Mouse (Mus musculus) forebrain, embryonic 13.5 days (tissue): ENCODE measurements around the gene Gdf9. TPM values are rescaled to one million over a fixed set of nuclear protein-coding genes. Genes with fewer than 3 reads are reported as not detected.

Experiments used
- ATAC-seq: fragments of 200-750 bp; cut with Nextera tagmentation; 2 replicates; pipeline ENCODE4 v1.8.0; 2017
- H3K27ac ChIP-seq: fragments of 300-500 bp; sonication (generic); 2 replicates; pipeline ENCODE4 v1.5.1; 2015; ENCODE audit warnings: inconsistent platforms, mild to moderate bottlenecking, moderate library complexity
- H3K27me3 ChIP-seq: fragments of 300-500 bp; sonication (generic); 2 replicates; pipeline ENCODE4 v1.6.1; 2015; ENCODE audit warnings: mild to moderate bottlenecking, inconsistent platforms
- H3K36me3 ChIP-seq: fragments of 300-500 bp; sonication (generic); 2 replicates; pipeline ENCODE4 v1.6.1; 2015; ENCODE audit warnings: mild to moderate bottlenecking, inconsistent platforms; ENCODE audit not compliant: poor library complexity, severe bottlenecking
- H3K4me1 ChIP-seq: fragments of 300-500 bp; sonication (generic); 2 replicates; pipeline ENCODE4 v1.6.1; 2015; ENCODE audit warnings: inconsistent platforms
- H3K4me2 ChIP-seq: fragments of 300-500 bp; sonication (generic); 2 replicates; pipeline ENCODE4 v1.6.1; 2015; ENCODE audit warnings: inconsistent platforms, mild to moderate bottlenecking, moderate library complexity
- H3K4me3 ChIP-seq: fragments of 300-500 bp; sonication (generic); 2 replicates; pipeline ENCODE4 v1.5.1; 2015; ENCODE audit warnings: mild to moderate bottlenecking, inconsistent platforms
- H3K9ac ChIP-seq: fragments of 300-500 bp; sonication (generic); 2 replicates; pipeline ENCODE4 v1.6.1; 2015; ENCODE audit warnings: mild to moderate bottlenecking, inconsistent platforms
- H3K9me3 ChIP-seq: fragments of 300-500 bp; sonication (generic); replicated peaks from 2 replicates; pipeline ENCODE4 v1.6.1; 2016; ENCODE audit warnings: inconsistent platforms
- WGBS: fragments of 180-500 bp; shearing (Covaris S2); methylation state at CpG from one replicate; pipeline ENCODE4 v1.1.7; 2015; 5-methylcytosine and 5-hydroxymethylcytosine counted together
- polyA plus RNA-seq: library from polyadenylated mRNA; unstranded; fragments of >200 nt; fragmentation: Nextera tagmentation; extraction: Ambion mirVana; gene quantifications from 2 replicates; pipeline ENCODE4 v1.2.1, GENCODE M21; 2015

Gene Gdf9
- polyA plus RNA-seq, 1 experiment from 2014 or later = 2.7 TPM

DNA sequence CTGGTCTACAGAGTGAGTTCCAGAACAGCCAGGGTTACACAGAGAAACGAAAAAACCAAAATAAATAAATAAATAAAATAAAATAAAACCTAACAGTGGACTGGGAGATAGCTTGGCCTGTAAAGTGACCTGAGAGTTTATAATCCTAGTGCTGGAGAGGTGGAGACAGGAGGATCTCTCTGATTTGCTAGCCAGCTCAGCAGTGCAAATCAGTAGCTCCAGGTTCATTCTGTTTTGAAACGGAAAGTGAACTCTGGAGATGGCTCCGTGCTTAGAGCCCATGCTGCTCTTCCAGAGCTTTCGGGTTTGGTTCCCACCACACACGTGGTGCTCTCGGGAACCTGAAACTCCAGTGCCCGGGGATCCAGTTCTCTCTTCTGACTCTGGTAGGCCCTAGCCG is 17.2 kb downstream of the Gdf9 start:
- Histone ChIP-seq H3K27me3 (no peaks in the 10 kb centered on the region), H3K4me3 (no peak overlapping the region), H3K27ac (no peak overlapping the region), H3K36me3 (no peaks in the 10 kb centered on the region), H3K9ac (no peak overlapping the region), H3K4me2 (no peak overlapping the region), H3K9me3 (no peaks in the 10 kb centered on the region), H3K4me1 (no peaks in the 10 kb centered on the region)
- 86% methylated on average over 8 of the region's 8 CpGs for WGBS
- no peak for ATAC-seq

DNA sequence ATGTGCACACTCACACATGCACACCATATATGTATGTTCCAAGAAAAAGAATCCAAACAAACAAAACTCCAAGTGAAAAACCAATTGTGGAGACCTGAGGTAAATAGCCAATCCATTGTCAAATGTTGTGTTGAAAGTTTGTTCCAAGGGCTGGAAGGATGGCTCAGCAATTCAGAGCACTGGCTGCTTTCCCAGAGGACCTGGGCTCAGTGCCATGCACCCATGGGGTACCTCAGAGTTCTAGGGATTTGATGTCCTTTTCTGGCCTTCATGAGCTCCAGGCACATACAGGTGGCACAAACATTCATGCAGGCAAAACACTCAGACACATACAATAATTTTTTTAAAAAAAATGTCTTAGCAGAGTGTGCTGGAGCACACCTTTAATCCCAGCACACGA is 17.7 kb downstream of the Gdf9 start:
- WGBS = 95% methylated on average over 1 of the region's 1 CpGs
- Histone ChIP-seq H3K36me3 (no peaks in the 10 kb centered on the region), H3K27ac (no peak overlapping the region), H3K4me1 (no peaks in the 10 kb centered on the region), H3K4me3 (no peak overlapping the region), H3K4me2 (no peak overlapping the region), H3K9me3 (no peaks in the 10 kb centered on the region), H3K27me3 (no peaks in the 10 kb centered on the region), H3K9ac (no peak overlapping the region)
- ATAC-seq = no peak

DNA sequence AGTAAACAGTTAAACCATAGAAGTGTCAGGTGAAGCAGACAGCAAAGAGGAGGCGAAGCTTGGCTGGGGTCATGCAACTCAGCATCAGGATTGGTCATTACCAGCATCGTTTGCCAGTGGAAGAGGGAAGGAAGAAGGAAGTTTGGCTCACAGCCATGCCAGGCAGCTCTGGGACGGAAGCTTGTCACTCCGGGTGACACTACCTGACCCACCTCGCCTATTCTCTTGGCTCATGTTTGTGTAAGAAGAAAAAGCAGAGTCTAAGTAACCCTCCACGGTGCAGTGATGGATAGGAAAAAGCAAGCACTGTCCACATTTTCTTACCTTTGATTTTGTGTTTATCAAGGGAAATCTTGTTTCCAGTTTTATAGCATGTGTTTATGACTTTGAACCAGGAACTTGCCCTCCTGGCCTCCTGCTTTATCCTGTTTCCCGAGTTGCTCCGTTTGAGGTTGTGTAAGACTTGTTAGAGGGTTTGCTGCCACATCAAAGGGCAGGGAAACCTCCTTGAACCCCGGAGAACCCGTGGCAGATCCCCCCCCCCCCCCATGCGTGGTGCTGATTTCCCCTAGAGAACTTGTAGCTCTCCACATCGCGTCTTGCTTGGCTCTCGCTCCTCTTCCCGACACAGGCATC is 19.4 kb downstream of the Gdf9 start:
- Histone ChIP-seq H3K36me3 (no peaks in the 10 kb centered on the region), H3K4me2 (no peak overlapping the region), H3K4me3 (no peak overlapping the region), H3K27ac (no peak overlapping the region), H3K9me3 (no peaks in the 10 kb centered on the region), H3K4me1 (no peaks in the 10 kb centered on the region), H3K27me3 (no peaks in the 10 kb centered on the region), H3K9ac (no peak overlapping the region)
- WGBS = 70% methylated on average over 15 of the region's 15 CpGs
- no peak for ATAC-seq

DNA sequence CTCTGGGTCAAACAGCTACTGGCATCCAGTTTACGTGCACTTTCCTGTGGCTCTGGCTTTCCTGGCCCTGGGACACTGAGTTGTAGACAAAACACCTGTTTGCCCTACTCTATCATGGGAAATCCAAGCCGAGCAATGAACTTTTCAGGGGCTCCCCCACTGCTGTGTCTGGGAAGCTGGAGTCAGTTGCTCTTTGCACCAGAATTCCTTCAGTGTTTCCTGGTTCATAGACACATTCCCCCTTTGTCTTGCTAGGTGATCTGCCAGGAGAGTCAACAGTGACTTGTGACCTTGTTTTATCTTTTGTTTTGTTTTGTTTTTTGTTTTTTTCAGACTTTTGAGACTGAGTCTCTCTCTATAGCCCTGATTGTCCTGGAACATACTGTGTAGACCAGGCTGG is 20.5 kb downstream of the Gdf9 start:
- H3K27me3 ChIP-seq = peaks cover 11% of the 10 kb centered on the region
- WGBS = 83% methylated on average over 2 of the region's 2 CpGs
- no peak for ATAC-seq
- no peak overlapping the region for H3K9ac ChIP-seq
- no peak overlapping the region for H3K27ac ChIP-seq
- no peak overlapping the region for H3K4me3 ChIP-seq
- no peaks in the 10 kb centered on the region for H3K36me3 ChIP-seq
- no peaks in the 10 kb centered on the region for H3K9me3 ChIP-seq
- H3K4me2 ChIP-seq = no peak overlapping the region
- H3K4me1 ChIP-seq = no peaks in the 10 kb centered on the region

DNA sequence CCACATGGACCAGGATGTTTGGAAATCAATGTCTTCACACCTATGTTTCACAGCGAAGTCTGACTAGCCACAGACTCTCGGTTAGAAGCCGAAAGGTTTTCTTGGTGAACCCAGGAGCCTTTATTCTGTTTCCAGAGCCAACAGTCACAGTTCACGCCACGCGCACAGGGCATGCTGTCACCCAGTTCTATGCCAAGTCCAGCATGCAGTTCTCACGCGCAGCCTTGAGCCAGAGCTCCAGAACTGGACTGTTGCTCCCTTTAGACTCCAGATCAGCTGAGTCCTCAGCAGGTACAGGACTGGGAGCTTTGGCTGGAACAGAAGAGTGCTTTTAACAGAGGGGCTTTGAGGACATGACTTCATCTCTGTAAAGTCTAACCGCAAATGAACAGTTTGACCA is 21.6 kb downstream of the Gdf9 start:
- WGBS = 97% methylated on average over 9 of the region's 9 CpGs
- Histone ChIP-seq H3K9ac (no peak overlapping the region), H3K4me1 (peaks cover 5% of the 10 kb centered on the region), H3K27ac (no peak overlapping the region), H3K4me3 (no peak overlapping the region), H3K36me3 (no peaks in the 10 kb centered on the region), H3K4me2 (no peak overlapping the region), H3K9me3 (no peaks in the 10 kb centered on the region), H3K27me3 (peaks cover 20% of the 10 kb centered on the region)
- ATAC-seq = no peak

DNA sequence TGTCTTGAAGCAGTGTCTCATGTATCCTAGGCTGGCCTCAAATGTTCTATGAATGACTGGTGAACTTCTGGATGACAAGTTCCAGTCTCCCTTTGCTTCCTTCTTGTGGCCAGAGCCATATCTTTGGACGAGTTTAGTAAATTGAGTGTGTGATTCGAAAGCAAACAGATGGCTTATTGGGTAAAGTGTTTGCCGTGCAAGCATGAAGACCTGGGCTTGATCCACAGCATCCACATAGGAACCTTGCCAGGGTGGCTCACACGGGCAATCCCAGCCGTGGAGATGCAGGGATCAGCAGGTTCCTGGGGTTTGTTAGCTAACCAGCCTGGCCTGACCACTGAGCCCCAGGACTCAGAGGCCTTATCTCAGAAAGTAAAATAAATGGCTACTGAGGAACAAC is 22.2 kb downstream of the Gdf9 start:
- Histone ChIP-seq H3K27me3 (peaks cover 27% of the 10 kb centered on the region), H3K36me3 (no peaks in the 10 kb centered on the region), H3K4me2 (no peak overlapping the region), H3K9ac (no peak overlapping the region), H3K27ac (no peak overlapping the region), H3K4me1 (peaks cover 6% of the 10 kb centered on the region), H3K4me3 (no peak overlapping the region), H3K9me3 (no peaks in the 10 kb centered on the region)
- WGBS = 87% methylated on average over 5 of the region's 5 CpGs
- no peak for ATAC-seq

DNA sequence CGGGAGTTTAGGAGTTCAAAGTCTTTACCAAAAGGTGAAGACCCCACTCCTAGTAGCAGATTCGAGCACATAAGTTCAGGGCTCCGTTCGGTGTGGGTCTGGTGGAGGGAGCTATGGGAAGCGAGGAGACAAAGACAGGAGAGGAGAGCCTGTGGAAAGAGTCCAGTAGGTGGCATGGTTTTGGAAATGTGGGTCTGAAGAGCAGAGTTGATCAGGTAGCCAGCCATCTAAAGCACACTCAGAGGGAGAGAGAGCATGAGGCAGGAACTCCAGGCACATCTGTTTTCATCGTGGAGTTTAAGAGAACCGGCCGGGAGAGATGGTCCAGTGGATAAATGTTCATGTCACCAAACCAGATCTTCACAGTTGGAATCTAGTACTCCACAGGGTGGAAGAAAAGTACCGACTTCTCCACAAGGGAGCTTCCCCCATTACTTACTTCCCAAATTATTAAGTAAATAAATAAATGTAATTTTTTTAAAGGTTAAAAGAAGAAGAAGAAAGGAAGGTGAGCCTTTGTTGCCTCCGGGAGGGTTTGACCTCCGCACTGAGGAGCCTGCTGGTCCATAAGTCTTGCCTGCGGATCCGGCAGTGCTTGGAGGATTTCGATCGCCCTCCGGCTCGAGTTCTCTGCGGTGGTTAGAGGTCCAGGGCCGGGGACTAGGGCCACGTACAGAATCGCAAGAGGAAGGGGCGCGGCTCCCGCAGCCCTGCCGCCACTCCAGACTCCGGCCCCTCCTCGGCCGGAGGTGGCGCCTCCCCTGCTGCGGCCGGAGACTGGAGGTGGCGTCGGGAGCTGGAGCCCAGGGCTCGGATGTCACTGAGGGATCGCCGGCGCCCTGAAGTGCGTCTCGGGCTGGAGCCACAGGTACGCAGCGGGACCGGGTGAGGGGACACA is 25.9 kb downstream of the Gdf9 start, which contains the start of the genes Gm10447 and Shroom1:
Gm10447 (minus strand) TSS at position 637 of the 898 bp plus-strand sequence.
Shroom1 (plus strand) TSS at position 732 of the 898 bp plus-strand sequence.
- WGBS = 4% methylated on average over 42 of the region's 42 CpGs
- H3K9ac ChIP-seq = peak within 1 kb of the TSS; percentile 58
- H3K4me3 ChIP-seq = peak within 1 kb of the TSS; percentile 46
- peaks cover 6% of the 10 kb centered on the region for H3K4me1 ChIP-seq
- ATAC-seq = 0 out of 2 replicates have a peak, but pooled peaks have one; percentile 21
- H3K36me3 ChIP-seq = no peaks in the 10 kb centered on the region
- H3K27me3 ChIP-seq = peaks cover 51% of the 10 kb centered on the region
- H3K27ac ChIP-seq = no peak within 1 kb of the TSS
- H3K4me2 ChIP-seq = peak within 1 kb of the TSS; percentile 75
- no peaks in the 10 kb centered on the region for H3K9me3 ChIP-seq

DNA sequence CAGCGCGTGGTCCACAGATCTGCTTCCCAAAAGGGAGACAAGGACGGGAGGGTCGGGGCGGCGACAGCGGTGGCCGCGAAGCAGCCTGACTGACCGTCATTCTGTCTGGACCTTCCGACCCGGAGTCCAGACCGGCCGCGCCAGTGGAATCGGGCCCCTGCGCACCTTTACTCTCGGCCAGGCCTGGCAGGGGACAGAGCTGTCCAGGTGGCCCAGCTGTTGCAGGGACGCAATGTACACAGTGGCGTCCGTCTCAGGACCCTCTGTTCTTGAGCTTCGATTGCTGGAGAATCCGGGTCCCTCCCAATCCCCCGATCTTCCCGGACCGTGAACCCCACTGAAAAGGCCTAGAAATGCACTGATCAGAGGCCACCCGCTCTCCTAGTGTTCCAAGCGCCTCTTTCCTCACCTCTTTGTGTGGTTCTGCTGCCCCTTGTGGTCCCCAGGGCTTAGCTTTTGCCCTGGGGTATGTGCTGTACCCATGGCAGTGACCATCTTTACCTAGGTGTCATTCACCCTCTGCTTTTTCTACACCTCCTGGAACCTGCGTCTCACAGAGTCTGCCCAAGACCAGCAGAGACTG is 26.6 kb downstream of the Gdf9 start:
- no peak overlapping the region for H3K27ac ChIP-seq
- peak overlapping the region; percentile 46 for H3K4me3 ChIP-seq
- WGBS = 3% methylated on average over 29 of the region's 29 CpGs
- H3K4me1 ChIP-seq = peaks cover 6% of the 10 kb centered on the region
- H3K4me2 ChIP-seq = peak overlapping the region; percentile 75
- no peaks in the 10 kb centered on the region for H3K9me3 ChIP-seq
- peak overlapping the region; percentile 58 for H3K9ac ChIP-seq
- no peaks in the 10 kb centered on the region for H3K36me3 ChIP-seq
- no peak for ATAC-seq
- H3K27me3 ChIP-seq = peaks cover 59% of the 10 kb centered on the region

DNA sequence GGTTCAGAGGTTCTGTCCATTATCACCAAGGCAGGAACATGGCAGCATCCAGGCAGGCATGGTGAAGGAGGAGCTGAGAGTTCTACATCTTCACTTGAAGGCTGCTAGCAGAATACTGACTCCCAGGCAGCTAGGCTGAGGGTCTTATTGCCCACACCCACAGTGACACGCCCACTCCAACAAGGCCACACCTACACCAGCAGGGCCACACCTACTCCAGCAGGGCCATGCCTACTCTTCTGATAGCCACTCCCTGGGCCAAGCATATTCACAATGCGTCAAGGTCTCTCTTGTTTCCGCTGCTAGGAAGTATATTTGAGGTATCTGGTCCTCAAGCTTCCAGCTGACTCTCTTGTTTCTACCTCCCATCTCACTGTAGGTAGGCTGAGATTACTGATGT is 28.2 kb downstream of the Gdf9 start:
- Histone ChIP-seq H3K27ac (no peak overlapping the region), H3K4me1 (peaks cover 16% of the 10 kb centered on the region), H3K4me2 (no peak overlapping the region), H3K36me3 (no peaks in the 10 kb centered on the region), H3K4me3 (no peak overlapping the region), H3K9ac (no peak overlapping the region), H3K9me3 (no peaks in the 10 kb centered on the region), H3K27me3 (peaks cover 74% of the 10 kb centered on the region)
- 67% methylated on average over 3 of the region's 3 CpGs for WGBS
- ATAC-seq = no peak

DNA sequence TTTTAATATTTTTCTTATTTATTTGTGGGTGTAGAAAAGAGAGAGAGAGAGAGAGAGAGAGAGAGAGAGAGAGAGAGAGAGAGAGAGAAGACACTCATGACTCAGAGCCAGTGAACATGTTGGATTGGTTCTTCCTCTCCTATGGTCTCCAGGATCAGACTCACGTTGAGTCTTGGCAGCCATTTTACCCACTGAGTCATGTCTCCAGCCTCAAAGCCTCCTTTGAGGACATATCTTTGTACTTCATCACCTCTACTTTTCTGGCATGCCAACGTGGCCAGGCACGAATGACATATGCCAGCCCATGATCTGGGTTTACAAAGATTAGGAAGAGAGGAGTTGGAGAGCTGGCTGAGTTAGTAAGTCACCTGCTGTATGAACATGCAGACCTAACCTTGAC is 29.4 kb downstream of the Gdf9 start:
- no peak for ATAC-seq
- no peak overlapping the region for H3K9ac ChIP-seq
- peaks cover 86% of the 10 kb centered on the region for H3K27me3 ChIP-seq
- no peaks in the 10 kb centered on the region for H3K36me3 ChIP-seq
- no peak overlapping the region for H3K27ac ChIP-seq
- no peaks in the 10 kb centered on the region for H3K9me3 ChIP-seq
- H3K4me1 ChIP-seq = peaks cover 17% of the 10 kb centered on the region
- no peak overlapping the region for H3K4me3 ChIP-seq
- no peak overlapping the region for H3K4me2 ChIP-seq
- 84% methylated on average over 3 of the region's 3 CpGs for WGBS

DNA sequence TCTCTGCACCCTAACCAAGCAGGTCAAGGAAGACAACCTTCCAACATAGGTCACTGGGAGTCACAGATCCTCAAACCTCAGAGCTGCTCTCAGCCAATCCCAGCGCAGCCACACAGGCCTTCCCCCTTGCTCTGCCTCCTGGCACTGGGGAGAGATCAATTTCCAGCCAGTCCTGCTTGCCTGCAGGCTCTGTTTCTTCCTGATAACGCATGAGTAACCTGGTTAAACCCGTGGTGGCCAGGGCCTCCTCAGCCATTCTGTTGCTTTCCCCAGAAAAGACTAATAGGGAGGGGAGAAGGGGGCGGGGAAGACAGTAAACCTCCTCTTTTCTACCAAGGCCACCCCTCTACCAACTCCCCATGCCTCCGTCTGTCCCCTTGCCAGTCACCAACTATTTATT is 30.9 kb downstream of the Gdf9 start:
- 21% methylated on average over 5 of the region's 5 CpGs for WGBS
- ATAC-seq = no peak

More for the DNA sequence above, 30.9 kb downstream of the Gdf9 start:
- Histone ChIP-seq H3K4me3 (no peak overlapping the region), H3K27ac (no peak overlapping the region), H3K9ac (no peak overlapping the region), H3K36me3 (no peaks in the 10 kb centered on the region), H3K27me3 (peaks cover 87% of the 10 kb centered on the region), H3K9me3 (no peaks in the 10 kb centered on the region), H3K4me1 (peaks cover 23% of the 10 kb centered on the region), H3K4me2 (no peak overlapping the region)
